Mouse (Mus musculus): ENCODE measurements around the gene Trpc4ap. TPM values are rescaled to one million over a fixed set of nuclear protein-coding genes. Genes with fewer than 3 reads are reported as not detected.

Gene Trpc4ap
- total and polyA plus RNA-seq, 3 experiments: 60.4 to 187 (median 161) TPM

- Histone ChIP-seq H3K4me3 (ENCODE audit: control insufficient read depth in 1 of 2, insufficient read depth in 1 of 2, low read depth in 2 of 2, low read length in 2 of 2) (no peak overlapping the region), H3K9me3 (replicated peaks; ENCODE audit: insufficient read depth, low read length) (no peaks in the 10 kb centered on the region), H3K9ac (ENCODE audit: control insufficient read depth, low read depth, low read length, poor library complexity, severe bottlenecking) (no peak overlapping the region), H3K27ac (ENCODE audit: control insufficient read depth, low read depth, low read length) (no peak overlapping the region), H3K27me3 (ENCODE audit: control insufficient read depth in 1 of 2, insufficient read depth in 2 of 2, low read length in 2 of 2) (no peaks in the 10 kb centered on the region), H3K36me3 (ENCODE audit: control insufficient read depth in 1 of 2, insufficient read depth in 2 of 2, low read length in 2 of 2) (peaks cover 0 to 15% of the 10 kb centered on the region in 2 experiments), H3K79me2 (ENCODE audit: control insufficient read depth, insufficient read depth, low read length, poor library complexity) (peaks cover 29% of the 10 kb centered on the region), H3K4me1 (ENCODE audit: control insufficient read depth in 1 of 2, insufficient read depth in 2 of 2, low read length in 2 of 2) (peaks cover 3 to 7% of the 10 kb centered on the region in 2 experiments; a peak in 2 of 4 replicates)
- TF ChIP-seq MYB (IDR thresholded peaks at IDR 0.05; ENCODE audit: low read depth, low read length) (no peak), MYC (IDR thresholded peaks at IDR 0.05; ENCODE audit: low read depth, low read length) (no peak), USF2 (IDR thresholded peaks at IDR 0.05; ENCODE audit: borderline replicate concordance in 1 of 2, insufficient read depth in 1 of 2, low read depth in 1 of 2, low read length in 2 of 2) (no peak), GATA1 (IDR thresholded peaks at IDR 0.05; ENCODE audit: low read depth, low read length) (no peak), TAL1 (IDR thresholded peaks at IDR 0.05; ENCODE audit: low read length) (no peak), CHD1 (IDR thresholded peaks at IDR 0.05; ENCODE audit: low read depth, low read length) (no peak), POLR2AphosphoS2 (IDR thresholded peaks at IDR 0.05; ENCODE audit: low read length) (no peak), MEF2A (IDR thresholded peaks at IDR 0.05; ENCODE audit: extremely low read depth, insufficient replicate concordance, low read depth, low read length, poor library complexity, severe bottlenecking) (no peak), ZMIZ1 (IDR thresholded peaks at IDR 0.05; ENCODE audit: low read depth, low read length) (no peak), ELF1 (IDR thresholded peaks at IDR 0.05; ENCODE audit: low read depth, low read length) (no peak), MXI1 (IDR thresholded peaks at IDR 0.05; ENCODE audit: low read depth, low read length) (no peak), KAT2A (conservative IDR thresholded peaks at IDR 0.05; ENCODE audit: low read depth, low read length) (no peak), ETS1 (IDR thresholded peaks at IDR 0.05; ENCODE audit: low read depth, low read length) (no peak), RAD21 (IDR thresholded peaks at IDR 0.05; ENCODE audit: low read depth, low read length) (no peak), E2F4 (IDR thresholded peaks at IDR 0.05; ENCODE audit: borderline replicate concordance, low read depth, low read length) (no peak), NRF1 (IDR thresholded peaks at IDR 0.05; ENCODE audit: insufficient read depth, low read depth, low read length, poor library complexity, severe bottlenecking) (no peak), POLR2A (IDR thresholded peaks at IDR 0.05; ENCODE audit: control insufficient read depth in 1 of 2, insufficient read depth in 1 of 2, low read depth in 1 of 2, low read length in 2 of 2, poor library complexity in 1 of 2) (no peak), TCF12 (IDR thresholded peaks at IDR 0.05; ENCODE audit: low read depth, low read length) (no peak), MAX (IDR thresholded peaks at IDR 0.05; ENCODE audit: low read length) (no peak), TBP (IDR thresholded peaks at IDR 0.05; ENCODE audit: low read depth, low read length) (no peak)
- no peak for DNase-seq (ENCODE audit: low read depth, low spot score)
These were observed 4.4 kb downstream of the Trpc4ap start for GRCm38 (mm10) chr2:155687746-155688145.

- DNase-seq (ENCODE audit: low read depth, low spot score): no peak
- H3K9me3 ChIP-seq (replicated peaks; ENCODE audit: insufficient read depth, low read length): no peaks in the 10 kb centered on the region
- H3K4me3 ChIP-seq (ENCODE audit: control insufficient read depth in 1 of 2, insufficient read depth in 1 of 2, low read depth in 2 of 2, low read length in 2 of 2): no peak overlapping the region
- H3K79me2 ChIP-seq (ENCODE audit: control insufficient read depth, insufficient read depth, low read length, poor library complexity): peaks cover 25% of the 10 kb centered on the region
- no peak overlapping the region for H3K27ac ChIP-seq (ENCODE audit: control insufficient read depth, low read depth, low read length)
- TF ChIP-seq CTCF (IDR thresholded peaks at IDR 0.05 in 2 of 3, conservative IDR thresholded peaks at IDR 0.05 in 1 of 3; ENCODE audit: control insufficient read depth in 1 of 3, insufficient read depth in 1 of 3, low read depth in 2 of 3, low read length in 3 of 3, poor library complexity in 1 of 3, severe bottlenecking in 1 of 3) (no peak), ZNF384 (IDR thresholded peaks at IDR 0.05; ENCODE audit: low read depth, low read length) (no peak), MYB (IDR thresholded peaks at IDR 0.05; ENCODE audit: low read depth, low read length) (no peak), E2F4 (IDR thresholded peaks at IDR 0.05; ENCODE audit: borderline replicate concordance, low read depth, low read length) (no peak), SIN3A (IDR thresholded peaks at IDR 0.05; ENCODE audit: low read length) (no peak), NELFE (IDR thresholded peaks at IDR 0.05; ENCODE audit: low read depth, low read length) (no peak), MXI1 (IDR thresholded peaks at IDR 0.05; ENCODE audit: low read depth, low read length) (no peak), USF1 (IDR thresholded peaks at IDR 0.05; ENCODE audit: low read depth, low read length) (no peak), CHD1 (IDR thresholded peaks at IDR 0.05; ENCODE audit: low read depth, low read length) (no peak), UBTF (IDR thresholded peaks at IDR 0.05; ENCODE audit: borderline replicate concordance, insufficient read depth, low read depth, low read length) (no peak), MAX (IDR thresholded peaks at IDR 0.05; ENCODE audit: low read length) (no peak), MYC (IDR thresholded peaks at IDR 0.05; ENCODE audit: low read depth, low read length) (no peak), POLR2A (IDR thresholded peaks at IDR 0.05; ENCODE audit: control insufficient read depth in 1 of 2, insufficient read depth in 1 of 2, low read depth in 1 of 2, low read length in 2 of 2, poor library complexity in 1 of 2) (no peak), BHLHE40 (IDR thresholded peaks at IDR 0.05; ENCODE audit: borderline replicate concordance, low read depth, low read length) (no peak), TCF12 (IDR thresholded peaks at IDR 0.05; ENCODE audit: low read depth, low read length) (no peak), ELF1 (IDR thresholded peaks at IDR 0.05; ENCODE audit: low read depth, low read length) (no peak), ZC3H11A (IDR thresholded peaks at IDR 0.05; ENCODE audit: low read depth, low read length) (no peak), POLR2AphosphoS2 (IDR thresholded peaks at IDR 0.05; ENCODE audit: low read length) (no peak), GABPA (IDR thresholded peaks at IDR 0.05; ENCODE audit: low read depth, low read length) (no peak), TAL1 (IDR thresholded peaks at IDR 0.05; ENCODE audit: low read length) (no peak)
- no peaks in the 10 kb centered on the region for H3K27me3 ChIP-seq (ENCODE audit: control insufficient read depth in 1 of 2, insufficient read depth in 2 of 2, low read length in 2 of 2)
- no peak overlapping the region for H3K9ac ChIP-seq (ENCODE audit: control insufficient read depth, low read depth, low read length, poor library complexity, severe bottlenecking)
- H3K4me1 ChIP-seq (ENCODE audit: control insufficient read depth in 1 of 2, insufficient read depth in 2 of 2, low read length in 2 of 2): peaks cover 3 to 6% of the 10 kb centered on the region in 2 experiments; a peak in 2 of 4 replicates
- peaks cover 0 to 13% of the 10 kb centered on the region in 2 experiments for H3K36me3 ChIP-seq (ENCODE audit: control insufficient read depth in 1 of 2, insufficient read depth in 2 of 2, low read length in 2 of 2)
These were observed 5.6 kb downstream of the Trpc4ap start for GRCm38 (mm10) chr2:155686572-155686971.
